Mouse (Mus musculus) left cerebral cortex, postnatal 14 days (tissue): ENCODE data around the gene Bhlhe40. TPM values are rescaled to one million over a fixed set of nuclear protein-coding genes. Genes with fewer than 3 reads are reported as not detected.

Experiments
- DNase-seq, 2 experiments: peaks; one replicate each; pipeline ENCODE4 v3.0.0; 2021 to 2022; ENCODE audit warnings: low spot score in 2 of 2, mixed read lengths in 1 of 2
- intact Hi-C: fragments of 180-260 bp; cut with DNase I; formaldehyde crosslinking; loops from one replicate; pipeline ENCODE4 v1.15.1; 2025
- total RNA-seq, 2 experiments: library from RNA; stranded (reverse); gene quantifications; 2 replicates each; pipeline ENCODE4 v1.2.3; 2021

Bhlhe40 gene
- total RNA-seq, 2 experiments from 2014 or later, result 55.2 to 77.3 TPM

DNA sequence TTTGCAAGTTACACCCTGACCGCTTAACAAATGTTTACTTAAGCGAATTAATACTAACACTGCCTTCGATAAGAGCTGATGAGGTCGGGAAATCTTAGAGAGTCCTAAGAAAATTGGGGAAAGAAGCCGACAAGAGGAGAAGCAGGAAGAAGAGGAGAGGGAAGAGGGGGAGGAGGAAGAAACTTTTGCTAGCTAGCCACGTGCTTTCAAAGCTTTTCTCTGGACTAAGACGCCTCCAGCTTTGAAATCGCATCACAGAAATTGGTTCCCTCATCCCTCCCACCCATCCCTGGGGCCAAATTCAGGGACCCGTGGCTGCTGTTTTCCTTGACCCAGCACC is 48.7 kb downstream of the Bhlhe40 start:
- intact Hi-C loops, result loop anchor here (2.0 kb wide), 1 partner anchor 48 kb away; the partner anchor contains the start of gene Bhlhe40
- peak in 1 of 2 experiments; percentile 22 for DNase-seq

GRCm38 (mm10) chr6:108709471-108710231 is 49.2 kb downstream of the Bhlhe40 start:
- peak; percentile 74 to 87 for DNase-seq
- intact Hi-C loops, result loop anchor here (2.0 kb wide), 2 partner anchors 49 to 291 kb away; partner anchors contain the start of gene Bhlhe40

DNA sequence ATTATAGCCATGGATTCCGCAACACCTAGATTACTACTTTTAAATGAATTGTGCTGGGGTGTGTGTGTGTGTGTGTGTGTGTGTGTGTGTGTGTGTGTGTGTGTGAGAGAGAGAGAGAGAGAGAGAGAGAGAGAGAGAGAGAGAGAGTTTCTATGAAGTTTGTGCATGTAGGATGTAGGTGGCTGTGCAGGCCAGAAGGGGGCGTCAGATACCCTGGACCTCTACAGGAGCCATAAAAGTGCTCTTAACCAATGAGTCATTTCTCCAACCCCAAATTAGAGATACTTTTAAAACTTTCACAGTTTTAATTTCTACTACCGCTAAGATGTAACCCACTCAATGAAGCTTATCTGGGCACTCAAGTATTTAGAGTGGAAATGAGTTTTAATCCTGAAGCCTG is 50.2 kb downstream of the Bhlhe40 start:
- intact Hi-C loops, result loop anchor here (2.0 kb wide), 1 partner anchor 292 kb away; no protein-coding TSS in a partner anchor
- no peak for DNase-seq

DNA sequence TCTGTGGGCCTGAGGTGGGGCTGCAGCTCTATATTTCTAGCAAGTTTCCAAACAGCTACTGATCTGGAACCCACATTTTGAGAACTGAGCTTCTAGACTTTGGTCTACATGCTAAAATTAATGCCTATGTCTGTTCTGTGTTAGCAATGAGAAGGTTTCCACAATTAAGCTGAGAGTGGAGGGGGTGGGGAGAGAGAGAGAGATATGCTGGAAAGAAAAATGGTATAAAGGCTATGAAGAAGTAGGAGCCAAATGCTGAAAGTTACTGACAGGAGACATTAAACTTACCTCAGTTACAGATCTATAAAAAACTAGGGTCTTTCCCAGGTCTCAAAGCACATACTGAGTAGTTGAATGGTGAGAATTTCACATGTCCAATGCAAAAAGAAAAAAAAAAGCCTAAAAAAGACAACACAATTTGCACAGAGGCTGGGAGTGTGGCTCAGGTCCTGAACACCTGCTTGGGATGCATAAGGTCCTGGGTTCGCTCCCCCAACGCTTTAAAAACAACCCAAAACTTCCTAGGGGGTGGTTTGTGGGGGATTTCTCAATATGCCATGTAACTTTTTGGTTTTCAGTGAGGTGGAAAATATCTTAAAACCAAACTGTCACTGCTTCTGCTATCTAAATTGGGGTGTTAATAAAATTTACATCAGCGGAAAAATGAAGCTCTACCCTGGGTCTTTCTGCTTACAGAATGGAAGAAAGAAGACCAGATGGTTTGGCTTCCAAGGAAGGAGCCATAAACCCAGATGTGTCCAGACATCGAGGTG is 50.9 kb downstream of the Bhlhe40 start:
- DNase-seq, result no peak
- intact Hi-C loops, result loop anchor here (2.0 kb wide), 1 partner anchor 293 kb away; no protein-coding TSS in a partner anchor

GRCm38 (mm10) chr6:108712148-108712547 is 51.7 kb downstream of the Bhlhe40 start:
- intact Hi-C loops, result no loop called here
- no peak for DNase-seq

- intact Hi-C loops, result no loop called here
- DNase-seq, result no peak
Measured at GRCm38 (mm10) chr6:108713175-108713974, 52.9 kb downstream of the Bhlhe40 start.

Other genes with a start within 250 kb of the Bhlhe40 start
- 100 to 1,000 TPM; 198 to 199 TPM for gene Arl8b, start 122.5 kb downstream of the Bhlhe40 start, total RNA-seq
- 10 to 100 TPM; 19.0 to 25.5 TPM for gene Edem1, start 168.0 kb downstream of the Bhlhe40 start, total RNA-seq